Mouse (Mus musculus) layer of hippocampus, adult 18-20 months (tissue): ENCODE measurements at regions not wholly inside any gene's neighbourhood (a gene's known extent, or its start where the extent isn't known, plus 50 kb on each side); places are given as distances from the start of the nearest gene placed in this dataset.

ENCODE experiments used
- DNase-seq, 2 experiments: peaks; one replicate each; pipeline ENCODE4 v3.0.0; 2022; ENCODE audit warnings: low spot score in 2 of 2

GRCm38 (mm10) chr14:48852787-48853186 lies 179.2 kb upstream of the Otx2 start:
- DNase-seq: no peak

GRCm38 (mm10) chr14:48852061-48852460 lies 178.4 kb upstream of the Otx2 start:
- no peak for DNase-seq

- DNase-seq: no peak
Observed at GRCm38 (mm10) chr14:48842861-48843260, 169.2 kb upstream of the Otx2 start.

GRCm38 (mm10) chr14:48841278-48841677 lies 167.7 kb upstream of the Otx2 start:
- DNase-seq: no peak

- DNase-seq: no peak
Observed at GRCm38 (mm10) chr14:48837181-48837580, 163.6 kb upstream of the Otx2 start.

- DNase-seq: no peak
Observed at GRCm38 (mm10) chr14:48836071-48836470, 162.5 kb upstream of the Otx2 start.

DNA sequence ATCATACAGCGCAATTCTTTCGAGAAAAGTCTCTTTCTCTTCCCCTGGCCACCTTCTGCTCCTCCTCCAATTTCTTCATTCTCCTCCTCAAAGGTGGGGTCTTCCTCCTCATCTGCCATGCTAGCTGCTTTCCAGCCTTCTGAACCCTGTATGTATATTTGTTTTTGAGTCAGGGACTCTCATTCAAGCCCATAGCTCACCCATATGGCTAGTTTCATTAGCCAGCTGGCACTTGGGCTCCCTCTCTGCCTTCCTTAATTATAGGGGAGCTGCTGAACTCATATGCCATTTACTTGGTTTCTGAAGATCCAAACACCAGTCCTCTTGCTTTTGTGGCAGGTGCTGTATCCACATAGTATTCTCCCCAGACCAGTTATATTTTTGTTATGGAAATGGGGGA lies 160.8 kb upstream of the Otx2 start:
- DNase-seq: no peak

- DNase-seq: no peak
Observed at GRCm38 (mm10) chr14:48826421-48826820, 152.8 kb upstream of the Otx2 start.

DNA sequence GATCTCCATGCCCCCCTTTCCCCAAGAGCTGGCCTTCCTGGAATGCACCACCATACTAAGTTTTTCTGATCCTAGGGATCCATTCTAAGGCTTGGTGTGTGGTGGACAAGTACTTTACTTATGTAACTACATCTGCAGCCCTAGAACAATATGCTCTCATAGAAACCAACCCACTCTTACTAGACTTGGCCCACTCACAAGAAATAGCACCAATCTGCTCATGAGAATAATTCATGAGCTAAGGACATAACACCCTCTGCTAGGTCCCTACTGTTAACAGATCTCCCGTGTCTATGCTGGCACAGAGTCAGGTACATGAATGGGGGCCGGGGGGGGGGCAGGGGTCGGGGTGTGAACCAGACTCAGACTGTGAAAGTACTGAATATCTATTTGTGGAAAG lies 150.8 kb upstream of the Otx2 start:
- DNase-seq: peak in 1 of 2 experiments; percentile 46

- DNase-seq: no peak
Observed at GRCm38 (mm10) chr14:48815941-48816340, 142.3 kb upstream of the Otx2 start.

- no peak for DNase-seq
Observed at GRCm38 (mm10) chr14:48815231-48815728, 141.7 kb upstream of the Otx2 start.

- DNase-seq: peak; percentile 7 to 70
Observed at GRCm38 (mm10) chr14:48812741-48813495, 139.3 kb upstream of the Otx2 start.

GRCm38 (mm10) chr14:48804098-48804497 lies 130.5 kb upstream of the Otx2 start:
- no peak for DNase-seq

- no peak for DNase-seq
Observed at GRCm38 (mm10) chr14:48801283-48801682, 127.7 kb upstream of the Otx2 start.

GRCm38 (mm10) chr14:48800857-48801256 lies 127.2 kb upstream of the Otx2 start:
- DNase-seq: no peak

DNA sequence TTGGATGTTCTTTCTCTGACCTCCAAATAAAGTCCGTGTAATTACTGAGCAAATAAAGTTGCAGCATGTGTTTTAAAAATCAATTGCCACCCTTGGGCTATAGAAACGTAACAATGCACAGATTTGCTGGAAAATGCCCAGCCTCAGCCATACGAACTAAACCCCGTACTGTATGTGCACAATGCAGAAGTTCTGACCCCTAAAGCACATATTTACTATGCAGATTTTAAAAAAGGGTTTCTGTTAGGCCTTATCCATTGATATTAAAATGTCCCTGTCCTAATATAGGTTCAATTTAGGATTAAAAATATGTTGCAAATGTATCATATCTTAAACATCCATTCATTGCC lies 126.5 kb upstream of the Otx2 start:
- no peak for DNase-seq

GRCm38 (mm10) chr14:48799442-48800099 lies 126.0 kb upstream of the Otx2 start:
- no peak for DNase-seq

DNA sequence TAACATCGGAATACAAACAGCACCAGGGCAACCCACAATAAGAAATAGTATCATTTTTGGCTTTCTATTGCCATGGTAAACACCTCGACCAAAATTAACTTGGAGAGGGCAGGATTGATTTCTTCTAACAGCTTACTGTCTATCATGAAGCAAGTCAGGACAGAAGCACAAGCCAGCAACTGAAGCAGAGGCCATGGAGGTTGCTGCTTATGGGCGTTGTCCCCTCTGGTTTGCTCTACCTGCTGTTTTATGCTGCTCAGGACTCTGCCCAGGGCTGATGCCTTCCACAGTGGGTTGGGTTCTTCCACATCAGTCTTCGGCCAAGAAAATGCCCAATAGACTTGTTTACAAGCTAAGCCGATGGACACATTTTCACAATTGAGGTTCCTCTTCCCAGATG lies 117.9 kb upstream of the Otx2 start:
- DNase-seq: no peak

- DNase-seq: no peak
Observed at GRCm38 (mm10) chr14:48779327-48779726, 105.7 kb upstream of the Otx2 start.

DNA sequence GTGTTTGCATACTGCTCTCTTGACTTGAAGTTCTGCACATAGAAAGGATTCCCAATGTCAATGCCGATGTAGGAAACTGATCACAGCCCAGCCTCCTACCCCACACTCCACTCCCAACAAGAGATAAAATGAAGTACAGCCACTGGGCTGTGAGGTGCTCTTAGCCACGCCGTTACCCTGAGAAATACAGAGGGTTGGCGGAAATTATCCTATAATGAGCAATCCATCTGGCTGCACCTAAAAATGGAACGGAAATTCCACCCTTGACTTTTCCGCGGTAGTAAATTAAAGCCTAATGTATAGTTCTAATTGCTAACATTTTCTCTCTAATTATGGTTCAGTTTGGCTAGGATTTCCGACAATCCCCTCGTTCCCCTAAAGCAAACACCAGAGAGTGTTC lies 97.2 kb upstream of the Otx2 start:
- no peak for DNase-seq

DNA sequence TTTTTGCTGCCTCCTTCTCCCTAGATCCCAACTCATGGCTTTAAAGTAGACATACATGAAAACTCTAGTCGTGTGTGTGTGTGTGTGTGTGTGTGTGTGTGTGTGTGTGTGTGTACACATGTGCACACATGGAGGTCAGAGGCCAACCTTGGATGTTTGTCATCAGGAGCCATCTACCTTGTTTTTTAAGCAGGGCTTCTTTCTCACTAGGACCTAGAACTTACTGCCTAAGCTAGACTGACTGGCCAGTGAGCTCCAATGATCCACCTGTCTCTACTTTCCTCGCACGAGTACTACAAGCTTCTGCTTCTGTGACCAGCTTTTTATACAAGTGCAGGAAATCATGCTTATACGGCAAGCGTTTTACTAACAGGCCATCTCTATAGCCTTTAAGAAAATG lies 89.1 kb upstream of the Otx2 start:
- DNase-seq: no peak

- DNase-seq: no peak
Observed at GRCm38 (mm10) chr14:48761002-48761648, 87.5 kb upstream of the Otx2 start.
